Mouse (Mus musculus) testis, adult 2 months (tissue): Measurements from ENCODE around the gene Spink2. TPM values are rescaled to one million over a fixed set of nuclear protein-coding genes. Genes with fewer than 3 reads are reported as not detected.
"Not testable (repeated sequence)": the region's sequence is repeated elsewhere in the genome, so short reads cannot be mapped to it uniquely, and the experiment has no call there.

Experiments used
- H3K27ac ChIP-seq: fragments of 200-500 bp; 2 replicates; pipeline ENCODE4 v1.5.1; 2012; ENCODE audit warnings: low read depth, low read length; ENCODE audit not compliant: control insufficient read depth, insufficient read depth
- H3K27me3 ChIP-seq: fragments of 200-500 bp; 2 replicates; pipeline ENCODE4 v1.6.1; 2012; ENCODE audit warnings: mild to moderate bottlenecking, low read length, moderate library complexity; ENCODE audit not compliant: control insufficient read depth, insufficient read depth
- H3K36me3 ChIP-seq: fragments of 200-500 bp; 2 replicates; pipeline ENCODE4 v1.6.1; 2012; ENCODE audit warnings: mild to moderate bottlenecking, low read length; ENCODE audit not compliant: control insufficient read depth, insufficient read depth
- H3K4me1 ChIP-seq: fragments of 200-500 bp; 2 replicates; pipeline ENCODE4 v1.6.1; 2012; ENCODE audit warnings: low read length; ENCODE audit not compliant: control insufficient read depth, insufficient read depth
- H3K4me3 ChIP-seq: fragments of 200-500 bp; 2 replicates; pipeline ENCODE4 v1.5.1; 2012; ENCODE audit warnings: low read depth, mild to moderate bottlenecking, low read length, moderate library complexity, mixed read lengths; ENCODE audit not compliant: control insufficient read depth
- CTCF ChIP-seq: fragments of 200-500 bp; IDR thresholded peaks from 2 replicates; pipeline ENCODE4 v1.5.1; 2012; ENCODE audit warnings: low read depth, mild to moderate bottlenecking, inconsistent platforms, low read length, moderate library complexity; ENCODE audit not compliant: control insufficient read depth, insufficient read depth, insufficient replicate concordance
- POLR2A ChIP-seq: fragments of 200-500 bp; IDR thresholded peaks from 2 replicates; pipeline ENCODE4 v1.6.1; 2012; ENCODE audit warnings: low read depth, mild to moderate bottlenecking, inconsistent platforms, low read length, moderate library complexity; ENCODE audit not compliant: control insufficient read depth
- polyA plus RNA-seq: library from polyadenylated mRNA; depleted of rRNA; stranded (reverse); fragments of >200 nt; gene quantifications from 2 replicates; pipeline ENCODE4 v1.2.3, GENCODE M21; 2012

Gene Spink2
- polyA plus RNA-seq, 1 experiment, result 1,967 TPM

DNA sequence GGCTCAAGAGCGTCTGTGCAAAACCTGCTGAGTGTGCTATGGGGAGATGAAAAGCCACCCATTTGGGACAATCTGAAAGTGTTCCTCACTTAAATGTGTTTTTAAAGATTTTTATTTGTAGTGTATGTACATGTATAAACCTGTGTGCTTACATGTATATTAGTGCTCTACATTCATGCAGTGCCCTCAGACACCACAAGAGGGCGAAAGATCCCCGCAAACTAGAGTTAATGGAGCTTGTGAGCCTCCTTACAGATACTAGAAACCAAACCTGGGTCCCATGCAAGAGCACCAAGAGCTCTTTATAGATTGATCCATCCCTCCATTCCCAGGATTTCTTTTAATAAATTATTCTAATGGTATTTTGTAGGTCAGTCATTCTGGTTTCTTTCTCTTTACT, 17.3 kb downstream of the Spink2 start:
- H3K36me3 ChIP-seq, result no peaks in the 10 kb centered on the region
- TF ChIP-seq CTCF, result no peak; the same call in 1 of the 2 replicates
- H3K27me3 ChIP-seq, result no peaks in the 10 kb centered on the region
- no peaks in the 10 kb centered on the region for H3K4me1 ChIP-seq
- no peak overlapping the region for H3K4me3 ChIP-seq
- H3K27ac ChIP-seq, result no peak overlapping the region

DNA sequence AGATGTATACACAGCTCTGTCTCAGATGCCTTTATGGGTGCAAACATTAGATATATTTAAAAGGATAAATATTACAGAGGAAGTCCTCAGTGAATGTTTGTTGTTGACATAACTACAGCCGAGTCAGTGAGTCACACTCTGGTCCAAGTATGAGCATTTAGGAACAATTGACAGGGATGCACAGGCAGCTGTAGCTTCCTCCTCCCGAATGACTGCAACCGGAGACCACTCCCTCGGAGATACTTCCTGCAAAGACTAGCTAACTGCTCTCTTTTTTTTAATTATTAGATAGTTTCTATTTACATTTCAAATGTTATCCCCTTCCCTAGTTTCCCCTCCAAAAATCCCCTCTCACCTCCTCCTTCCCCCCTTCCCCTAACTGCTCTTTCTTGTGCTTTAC, 18.0 kb downstream of the Spink2 start:
- H3K27ac ChIP-seq, result no peak overlapping the region
- H3K4me3 ChIP-seq, result no peak overlapping the region
- no peak for TF ChIP-seq POLR2A
- no peak for TF ChIP-seq CTCF
- H3K36me3 ChIP-seq, result no peaks in the 10 kb centered on the region
- H3K27me3 ChIP-seq, result no peaks in the 10 kb centered on the region
- no peaks in the 10 kb centered on the region for H3K4me1 ChIP-seq

DNA sequence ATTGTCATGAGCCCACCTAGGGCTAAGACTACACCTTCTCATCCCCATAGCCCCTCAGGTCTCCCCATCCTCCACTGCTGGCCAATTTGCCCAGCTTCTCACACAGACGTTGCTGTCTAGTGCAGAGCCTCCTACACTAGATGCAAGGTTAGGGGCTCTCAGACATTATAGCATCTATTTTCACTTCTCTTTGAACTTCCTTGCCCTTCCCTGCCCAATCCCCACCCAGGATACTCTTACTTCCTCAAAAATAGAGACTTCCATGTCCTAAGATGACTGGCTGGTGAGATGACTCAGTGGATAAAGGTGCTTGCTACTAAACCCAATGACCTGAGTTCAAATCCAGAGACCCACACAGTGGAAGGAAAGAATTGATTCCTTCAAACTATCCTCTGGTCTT, 19.6 kb downstream of the Spink2 start:
- Histone ChIP-seq H3K4me1 (no peaks in the 10 kb centered on the region), H3K36me3 (no peaks in the 10 kb centered on the region), H3K27me3 (no peaks in the 10 kb centered on the region), H3K27ac (no peak overlapping the region), H3K4me3 (no peak overlapping the region)
- TF ChIP-seq CTCF, result no peak
- no peak for TF ChIP-seq POLR2A

DNA sequence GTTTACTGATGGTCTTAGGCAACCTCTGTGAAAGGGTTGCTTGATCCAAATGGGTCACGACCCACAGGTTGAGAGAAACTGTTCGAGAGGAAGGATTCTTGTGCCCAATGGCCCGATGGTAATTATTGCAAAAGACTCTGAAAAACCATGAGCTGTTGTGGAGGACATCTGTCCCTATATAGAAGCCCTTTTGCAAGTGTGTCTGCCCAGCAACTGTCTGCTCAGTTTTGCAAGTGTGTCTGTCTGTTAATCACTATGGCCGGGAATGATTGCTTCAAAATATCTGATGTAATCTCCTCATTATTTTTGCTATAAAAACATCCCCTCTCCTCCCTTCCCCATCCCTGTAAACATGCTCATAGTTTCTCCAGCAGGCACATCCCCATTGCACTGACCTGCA, 20.2 kb downstream of the Spink2 start:
- H3K27me3 ChIP-seq, result no peaks in the 10 kb centered on the region

DNA sequence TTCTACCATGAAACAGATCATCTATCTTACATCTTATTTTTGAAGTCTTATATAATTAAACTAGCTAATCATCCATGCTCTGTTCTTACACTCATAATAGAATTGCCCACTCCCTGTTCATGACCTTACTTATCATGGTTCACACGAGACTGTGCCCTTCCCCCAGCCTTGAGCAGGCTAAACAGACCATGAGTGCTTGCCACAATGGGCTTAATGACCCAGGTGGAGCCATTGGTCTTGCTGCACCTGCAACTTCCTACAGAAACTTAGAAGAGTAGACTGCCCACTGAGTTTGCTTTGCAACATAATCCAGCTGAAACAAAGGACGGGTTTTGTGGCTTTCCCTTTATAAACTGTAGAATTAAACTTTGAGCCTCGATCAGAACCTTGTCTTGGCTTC, 22.5 kb downstream of the Spink2 start:
- TF ChIP-seq POLR2A, result no peak
- no peak for TF ChIP-seq CTCF
- H3K27me3 ChIP-seq, result no peaks in the 10 kb centered on the region
- no peak overlapping the region for H3K27ac ChIP-seq
- no peaks in the 10 kb centered on the region for H3K36me3 ChIP-seq
- H3K4me1 ChIP-seq, result no peaks in the 10 kb centered on the region
- no peak overlapping the region for H3K4me3 ChIP-seq

More for the DNA sequence above, 20.2 kb downstream of the Spink2 start:
- H3K36me3 ChIP-seq, result no peaks in the 10 kb centered on the region
- no peak overlapping the region for H3K4me3 ChIP-seq
- H3K4me1 ChIP-seq, result no peaks in the 10 kb centered on the region
- H3K27ac ChIP-seq, result no peak overlapping the region
- TF ChIP-seq POLR2A, result no peak
- TF ChIP-seq CTCF, result no peak

DNA sequence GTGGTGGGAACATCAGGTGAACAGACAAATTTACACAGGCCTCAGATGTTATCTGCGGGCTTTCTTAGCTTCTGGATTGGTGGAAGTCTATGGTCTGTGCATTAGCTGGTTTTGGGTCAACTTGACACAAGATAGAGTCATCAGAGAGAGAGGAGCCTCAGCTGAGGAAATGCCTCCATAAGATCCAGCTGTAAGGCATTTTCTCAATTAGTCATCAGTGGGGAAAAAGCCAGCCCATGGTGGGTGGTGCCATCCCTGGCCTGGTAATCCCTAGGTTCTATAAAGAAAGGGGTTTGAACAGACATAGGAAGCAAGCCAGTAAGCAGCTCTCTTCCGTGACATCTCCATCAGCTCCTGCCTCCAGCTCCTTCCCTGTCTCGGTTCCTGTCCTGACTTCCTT, 25.9 kb downstream of the Spink2 start:
- Histone ChIP-seq H3K4me1 (no peaks in the 10 kb centered on the region), H3K27me3 (no peaks in the 10 kb centered on the region), H3K36me3 (no peaks in the 10 kb centered on the region), H3K4me3 (no peak overlapping the region), H3K27ac (no peak overlapping the region)
- TF ChIP-seq CTCF, result no peak
- TF ChIP-seq POLR2A, result no peak

DNA sequence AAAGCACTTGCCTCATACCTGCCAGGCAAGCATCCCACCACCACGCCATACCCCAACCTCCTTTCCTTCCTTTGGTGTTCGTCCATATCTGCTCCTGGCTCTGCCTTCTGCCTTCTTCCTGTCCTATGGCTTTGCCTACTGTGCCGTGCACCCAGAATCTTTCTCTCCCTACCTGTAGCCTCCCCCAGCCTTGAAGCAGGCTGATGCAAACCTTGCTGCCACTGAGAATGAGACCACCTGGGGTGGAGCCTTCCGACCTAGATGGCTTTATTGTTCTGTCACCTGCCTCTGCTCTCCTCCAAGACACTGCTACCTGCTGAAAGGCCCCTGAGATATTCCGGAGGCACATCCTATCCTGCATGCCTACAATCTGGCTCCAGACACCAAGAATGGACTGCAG, 27.4 kb downstream of the Spink2 start:
- H3K36me3 ChIP-seq, H3K27ac ChIP-seq, H3K27me3 ChIP-seq, H3K4me1 ChIP-seq, H3K4me3 ChIP-seq: not testable (repeated sequence)

DNA sequence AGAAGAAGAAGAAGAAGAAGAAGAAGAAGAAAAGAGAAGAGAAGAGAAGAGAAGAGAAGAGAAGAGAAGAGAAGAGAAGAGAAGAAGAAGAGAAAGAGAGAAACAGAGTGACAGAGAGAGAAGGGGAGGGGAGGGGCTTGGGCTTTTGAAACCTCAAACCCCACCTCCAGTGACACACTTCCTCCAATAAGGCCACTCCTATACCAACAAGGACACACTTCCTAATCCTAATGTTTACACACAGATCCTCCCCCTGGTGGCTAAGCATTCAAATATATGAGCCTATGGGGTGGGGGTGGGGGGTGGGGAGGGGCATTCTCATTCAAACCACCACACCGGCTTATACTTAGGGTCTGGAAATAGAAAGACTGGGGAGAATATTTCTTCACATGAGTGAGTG, 27.9 kb downstream of the Spink2 start:
- no peaks in the 10 kb centered on the region for H3K27me3 ChIP-seq
- H3K4me1 ChIP-seq, result no peaks in the 10 kb centered on the region
- H3K27ac ChIP-seq, result no peak overlapping the region
- TF ChIP-seq POLR2A (no peak), CTCF (no peak)
- H3K36me3 ChIP-seq, result no peaks in the 10 kb centered on the region
- H3K4me3 ChIP-seq, result no peak overlapping the region
